Mouse (Mus musculus): ENCODE results near the gene Mrnip.

Gene Mrnip

GRCm38 (mm10) chr11:50234606-50235005, 60.4 kb downstream of the Mrnip start:
- ChIA-PET CTCF (interaction anchor here (0.5 to 2.2 kb wide), 23 partner anchors 10 to 353 kb away, joined by 3 to 14 read pairs (median 4); partner anchors contain the start of gene Mrnip (in 1 of the 4)), POLR2A (interaction anchor here in 3 of 4 experiments (0.6 to 6.2 kb wide), 20 partner anchors 8 to 248 kb away, joined by 3 to 70 read pairs (median 3); partner anchors contain the start of genes Mgat4b (in 3 of the 3) and Sqstm1 (in 3 of the 3))

DNA sequence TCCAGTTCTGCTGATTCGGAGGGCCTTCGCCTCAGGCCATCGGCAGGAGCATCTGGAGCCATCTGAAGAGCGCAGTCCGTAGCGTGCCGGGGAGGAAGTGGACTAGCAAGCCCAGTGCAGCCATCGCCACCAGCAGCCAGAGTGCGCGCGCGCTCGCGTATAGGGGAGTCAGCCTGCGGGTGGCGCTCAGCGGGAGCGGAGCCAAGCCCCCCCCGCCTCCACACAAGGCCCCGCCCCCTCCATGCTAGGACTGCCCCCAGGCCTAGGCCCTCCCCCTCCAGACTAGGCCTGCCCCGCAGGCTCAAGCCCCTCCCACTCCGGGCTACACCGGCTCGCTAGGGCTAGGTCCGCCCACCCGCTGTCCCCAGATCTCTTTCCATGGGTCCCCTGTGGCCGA, 62.3 kb downstream of the Mrnip start:
- ChIA-PET CTCF (interaction anchor here in 1 of 4 experiments (0.6 kb wide), 1 partner anchor 353 kb away, joined by 16 read pairs; no protein-coding TSS in a partner anchor), POLR2A (interaction anchor here in 3 of 4 experiments (0.6 to 6.2 kb wide), 17 partner anchors 8 to 185 kb away, joined by 3 to 70 read pairs (median 9); partner anchors contain the start of genes Mgat4b (in 2 of the 3), Sqstm1 (in 2 of the 3), Canx (in 1 of the 3) and Mrnip (in 1 of the 3))

DNA sequence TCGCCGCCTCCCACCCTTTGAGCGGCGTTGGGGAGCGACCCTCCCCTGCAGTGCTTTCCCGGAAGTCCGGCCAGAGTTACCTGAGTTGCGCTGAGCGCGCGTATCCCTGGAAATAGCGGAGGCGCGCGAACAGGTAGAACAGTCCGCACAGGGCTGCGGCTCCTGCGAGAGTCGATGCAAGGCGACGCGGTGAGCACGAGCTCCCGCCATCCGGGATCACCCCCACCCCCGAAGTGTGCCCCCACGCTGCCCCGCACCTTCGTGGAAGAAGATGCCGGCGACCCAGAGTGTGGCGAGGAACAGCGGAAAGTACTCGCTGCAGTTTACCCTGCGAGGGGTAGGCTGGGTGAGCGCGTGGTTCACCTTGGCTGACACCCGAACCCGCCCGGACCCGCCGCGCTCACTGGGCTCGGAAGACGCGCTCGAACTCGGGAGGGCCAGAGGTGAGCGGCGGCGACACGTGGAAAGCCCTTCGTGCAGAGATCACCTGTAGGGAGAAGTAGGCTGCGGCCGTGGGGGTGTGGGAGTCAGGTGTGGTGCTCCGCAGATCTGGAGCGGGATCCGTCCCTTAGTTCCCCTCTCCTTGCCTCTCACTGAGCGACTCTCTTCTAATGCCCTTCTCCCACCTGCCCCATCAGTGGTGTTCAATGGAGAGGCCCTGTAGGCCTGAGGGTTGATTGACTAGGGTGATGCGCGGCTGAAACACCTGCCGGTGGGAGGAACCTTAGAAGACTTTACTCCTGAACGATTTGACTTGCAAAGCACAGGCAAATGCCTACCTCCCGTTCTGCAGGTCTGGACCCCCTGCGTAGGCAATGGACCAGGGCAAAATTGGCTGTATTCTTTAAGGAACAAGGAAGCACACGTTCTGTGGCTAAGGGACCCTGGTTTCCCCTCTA, 62.9 kb downstream of the Mrnip start:
- ChIA-PET CTCF (interaction anchor here in 1 of 4 experiments (0.6 kb wide), 1 partner anchor 353 kb away, joined by 16 read pairs; no protein-coding TSS in a partner anchor), POLR2A (interaction anchor here in 3 of 4 experiments (0.6 to 6.2 kb wide), 31 partner anchors 7 to 185 kb away, joined by 3 to 70 read pairs (median 6); partner anchors contain the start of genes Mgat4b (in 2 of the 3), Sqstm1 (in 2 of the 3), Canx (in 1 of the 3) and Hnrnph1 (in 1 of the 3))

- CTCF ChIA-PET = interaction anchor here in 2 of 4 experiments (0.6 kb wide), 2 partner anchors 133 to 663 kb away, joined by 3 read pairs; no protein-coding TSS in a partner anchor
- POLR2A ChIA-PET = interaction anchor here in 3 of 4 experiments (0.7 to 6.2 kb wide), 25 partner anchors 9 to 145 kb away, joined by 3 to 70 read pairs (median 5); partner anchors contain the start of genes Mgat4b (in 2 of the 3), Sqstm1 (in 2 of the 3), Canx (in 1 of the 3) and Hnrnph1 (in 1 of the 3)
Observed at GRCm38 (mm10) chr11:50238324-50238723, 64.1 kb downstream of the Mrnip start, which contains the start of gene Ltc4s. TSS of gene Ltc4s (minus strand) at chr11:50238616.

- ChIA-PET POLR2A (interaction anchor here (0.6 to 6.2 kb wide), 23 partner anchors 7 to 727 kb away, joined by 3 to 70 read pairs (median 5); partner anchors contain the start of genes Mgat4b (in 3 of the 4), Sqstm1 (in 3 of the 4), Maml1 (in 2 of the 4) and Canx (in 1 of the 4)), CTCF (interaction anchor here in 3 of 4 experiments (0.6 to 0.7 kb wide), 4 partner anchors 10 to 629 kb away, joined by 3 to 4 read pairs (median 3); no protein-coding TSS in a partner anchor)
Observed at GRCm38 (mm10) chr11:50238821-50239791, 64.9 kb downstream of the Mrnip start.

DNA sequence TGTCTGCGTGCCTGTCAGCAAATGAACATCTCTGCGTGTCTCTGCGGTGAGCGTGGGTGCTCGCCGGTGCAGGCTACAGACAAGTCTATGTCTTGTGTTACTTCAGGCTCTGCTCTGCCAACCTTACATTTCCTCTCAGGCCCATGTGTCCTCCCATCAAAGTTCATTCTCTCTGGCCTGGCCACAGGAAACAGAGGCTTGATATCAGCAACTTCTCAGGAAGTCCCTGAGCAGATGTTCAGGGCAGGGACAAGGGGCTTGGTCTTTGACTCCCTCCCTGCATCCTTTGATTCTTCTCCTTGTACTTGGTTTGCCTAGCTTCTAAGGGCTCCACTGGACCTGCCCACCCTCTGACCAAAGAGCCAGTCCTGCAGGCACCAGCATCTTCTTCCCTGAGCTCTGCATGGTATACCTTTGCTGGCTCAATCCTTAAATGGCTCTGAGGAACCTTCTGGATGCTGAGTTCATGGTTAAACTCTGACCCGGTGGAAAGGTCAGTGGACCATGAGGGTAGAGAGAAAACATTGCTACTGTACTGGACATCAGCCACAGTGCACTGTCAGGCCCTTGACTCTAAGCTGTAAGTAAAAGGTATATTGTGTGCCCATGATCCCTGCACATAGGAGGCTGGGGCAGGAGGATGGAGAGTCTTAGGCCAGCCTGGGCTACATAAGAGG, 66.1 kb downstream of the Mrnip start:
- POLR2A ChIA-PET = interaction anchor here in 3 of 4 experiments (0.6 to 5.9 kb wide), 12 partner anchors 9 to 1167 kb away, joined by 3 to 48 read pairs (median 4); partner anchors contain the start of genes Maml1 (in 1 of the 3), Mgat4b (in 1 of the 3) and Sqstm1 (in 1 of the 3)
- CTCF ChIA-PET = interaction anchor here in 2 of 4 experiments (0.6 to 0.7 kb wide), 2 partner anchors 286 to 627 kb away, joined by 3 to 4 read pairs; no protein-coding TSS in a partner anchor

DNA sequence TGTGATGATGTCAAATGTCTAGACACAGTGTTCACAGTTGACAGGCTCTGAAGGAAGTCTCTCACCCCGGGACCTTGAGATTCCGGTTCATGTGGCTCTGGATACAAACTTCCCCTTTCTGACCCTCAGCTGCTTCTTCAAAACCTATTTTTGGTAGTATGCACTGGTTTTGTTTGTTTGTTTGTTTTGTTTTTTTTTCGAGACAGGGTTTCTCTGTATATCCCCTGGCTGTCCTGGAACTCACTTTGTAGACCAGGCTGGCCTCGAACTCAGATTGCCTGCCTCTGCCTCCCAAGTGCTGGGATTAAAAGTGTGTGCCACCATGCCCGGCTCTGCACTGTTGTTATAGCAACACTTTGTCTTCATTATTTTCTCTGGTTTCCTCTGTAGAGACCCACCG, 69.7 kb downstream of the Mrnip start:
- POLR2A ChIA-PET = interaction anchor here in 2 of 4 experiments (1.1 to 5.9 kb wide), 7 partner anchors 9 to 133 kb away, joined by 4 to 48 read pairs (median 7); partner anchors contain the start of genes Hnrnph1 (in 1 of the 2), Mgat4b (in 1 of the 2) and Sqstm1 (in 1 of the 2)
- CTCF ChIA-PET = no interaction called here

DNA sequence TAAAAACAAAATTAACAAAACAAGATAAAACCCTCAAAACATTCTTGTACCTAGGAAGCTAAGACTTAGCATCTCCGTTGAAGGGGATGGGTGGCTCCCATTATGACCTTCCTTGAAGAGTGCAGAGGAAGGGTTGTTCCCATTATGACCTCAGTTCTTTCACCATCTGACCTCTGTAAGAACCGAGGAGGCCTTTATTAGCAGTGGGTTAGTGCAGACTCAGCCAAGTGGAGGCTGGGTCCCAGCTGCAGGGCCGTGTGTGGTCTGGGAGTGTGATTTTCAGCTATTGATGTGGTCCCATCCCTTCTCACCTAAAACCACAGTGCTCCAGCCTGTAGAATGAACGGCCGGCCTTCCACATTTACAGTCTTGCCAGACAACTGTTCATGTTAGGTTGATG, 71.0 kb downstream of the Mrnip start:
- ChIA-PET POLR2A (interaction anchor here in 3 of 4 experiments (0.5 to 5.9 kb wide), 27 partner anchors 8 to 1974 kb away, joined by 3 to 48 read pairs (median 4); partner anchors contain the start of genes Mgat4b (in 2 of the 3), Sqstm1 (in 2 of the 3), Hnrnph1 (in 1 of the 3) and Maml1 (in 1 of the 3)), CTCF (interaction anchor here in 2 of 4 experiments (0.7 kb wide), 2 partner anchors 11 to 21 kb away, joined by 3 read pairs; no protein-coding TSS in a partner anchor)

GRCm38 (mm10) chr11:50248473-50249171, 74.4 kb downstream of the Mrnip start:
- CTCF ChIA-PET = interaction anchor here (0.5 to 1.2 kb wide), 8 partner anchors 9 to 24 kb away, joined by 3 to 7 read pairs (median 4); no protein-coding TSS in a partner anchor
- POLR2A ChIA-PET = interaction anchor here in 3 of 4 experiments (0.7 to 3.8 kb wide), 37 partner anchors 8 to 310 kb away, joined by 3 to 33 read pairs (median 4); partner anchors contain the start of genes Ltc4s (in 3 of the 3), Mgat4b (in 3 of the 3), Sqstm1 (in 3 of the 3) and Hnrnph1 (in 1 of the 3)

Data from embryonic stem cell, embryonic (primary cell).